Mouse (Mus musculus): ENCODE data around the gene Lrrc73. TPM values are rescaled to one million over a fixed set of nuclear protein-coding genes. Genes with fewer than 3 reads are reported as not detected.

Lrrc73 gene
- polyA plus RNA-seq, 1 experiment: 0.58 TPM

DNA sequence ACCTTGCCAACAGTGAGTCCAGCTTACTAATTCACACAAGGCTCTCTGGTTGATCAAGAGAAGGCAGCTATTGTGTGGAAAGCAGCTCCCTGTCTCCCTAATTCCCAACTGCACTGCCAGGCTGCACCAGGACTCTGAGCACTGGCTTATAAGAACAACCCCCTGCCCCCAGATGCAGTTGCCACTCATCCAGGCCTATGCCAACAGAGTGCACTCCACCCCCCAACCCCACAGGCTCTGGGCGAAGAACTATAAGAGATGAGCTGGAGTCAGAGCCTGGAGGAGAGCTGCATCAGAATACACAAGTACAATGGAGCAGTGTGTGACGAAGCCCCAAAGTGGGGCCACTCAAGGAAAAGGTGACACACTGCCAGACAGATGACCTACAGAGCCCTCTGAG, 18.7 kb downstream of the Lrrc73 start:
- H3K4me3 ChIP-seq (ENCODE audit: insufficient read depth, low read length): no peak overlapping the region
- no peaks in the 10 kb centered on the region for H3K4me1 ChIP-seq (ENCODE audit: control insufficient read depth, insufficient read depth, low read length)
- TF ChIP-seq CTCF (IDR thresholded peaks at IDR 0.05; ENCODE audit: low read depth, low read length) (no peak), POLR2A (IDR thresholded peaks at IDR 0.05; ENCODE audit: borderline replicate concordance, low read depth, low read length) (no peak)
- no peak overlapping the region for H3K27ac ChIP-seq (ENCODE audit: insufficient read depth, low read depth, low read length)

DNA sequence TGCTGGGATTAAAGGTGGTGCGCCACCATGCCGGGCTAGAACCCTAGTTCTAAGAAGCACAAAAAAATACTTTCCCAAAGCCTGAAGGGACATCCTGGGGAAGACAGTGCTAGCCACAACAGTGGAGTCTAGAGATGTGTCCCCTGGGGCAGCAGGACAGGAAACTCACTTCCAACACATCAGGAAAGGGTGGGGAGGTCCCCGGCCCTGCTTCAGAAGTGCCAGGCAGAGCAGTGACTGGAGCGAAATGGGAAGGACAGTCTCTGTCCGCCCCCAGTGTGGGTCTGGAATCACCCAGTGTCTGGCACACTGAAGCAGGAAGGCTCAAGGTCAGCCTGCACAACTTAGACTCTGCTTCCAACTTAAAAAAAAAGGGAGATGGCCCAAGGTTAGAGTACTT, 19.3 kb downstream of the Lrrc73 start:
- TF ChIP-seq POLR2A (IDR thresholded peaks at IDR 0.05; ENCODE audit: borderline replicate concordance, low read depth, low read length) (no peak), CTCF (IDR thresholded peaks at IDR 0.05; ENCODE audit: low read depth, low read length) (no peak)
- no peaks in the 10 kb centered on the region for H3K4me1 ChIP-seq (ENCODE audit: control insufficient read depth, insufficient read depth, low read length)
- no peak overlapping the region for H3K4me3 ChIP-seq (ENCODE audit: insufficient read depth, low read length)
- no peak overlapping the region for H3K27ac ChIP-seq (ENCODE audit: insufficient read depth, low read depth, low read length)

DNA sequence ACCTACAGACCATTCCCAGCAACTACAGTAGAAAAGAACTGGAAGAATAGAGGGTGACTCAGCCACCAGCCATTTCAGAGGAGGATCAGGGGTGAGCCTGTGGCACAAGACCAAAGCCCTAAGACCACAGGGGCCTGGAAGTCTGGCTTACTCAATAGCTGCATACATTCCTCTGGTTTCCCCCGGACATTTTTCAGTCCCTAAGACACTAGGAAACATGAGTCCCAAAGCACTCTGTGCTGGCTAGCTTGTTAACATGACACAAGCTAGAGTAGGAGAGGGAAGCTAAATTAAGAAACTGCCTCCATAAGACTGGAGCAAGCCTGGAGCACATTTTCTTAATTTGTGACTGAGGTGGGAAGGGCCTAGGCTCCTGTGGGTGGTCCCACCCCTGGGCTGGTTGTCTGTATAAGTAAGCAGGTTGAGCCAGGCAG, 20.5 kb downstream of the Lrrc73 start:
- H3K4me3 ChIP-seq (ENCODE audit: insufficient read depth, low read length): no peak overlapping the region
- H3K4me1 ChIP-seq (ENCODE audit: control insufficient read depth, insufficient read depth, low read length): no peaks in the 10 kb centered on the region
- no peak overlapping the region for H3K27ac ChIP-seq (ENCODE audit: insufficient read depth, low read depth, low read length)
- no peak for TF ChIP-seq POLR2A (IDR thresholded peaks at IDR 0.05; ENCODE audit: borderline replicate concordance, low read depth, low read length)
- no peak for TF ChIP-seq CTCF (IDR thresholded peaks at IDR 0.05; ENCODE audit: low read depth, low read length)

DNA sequence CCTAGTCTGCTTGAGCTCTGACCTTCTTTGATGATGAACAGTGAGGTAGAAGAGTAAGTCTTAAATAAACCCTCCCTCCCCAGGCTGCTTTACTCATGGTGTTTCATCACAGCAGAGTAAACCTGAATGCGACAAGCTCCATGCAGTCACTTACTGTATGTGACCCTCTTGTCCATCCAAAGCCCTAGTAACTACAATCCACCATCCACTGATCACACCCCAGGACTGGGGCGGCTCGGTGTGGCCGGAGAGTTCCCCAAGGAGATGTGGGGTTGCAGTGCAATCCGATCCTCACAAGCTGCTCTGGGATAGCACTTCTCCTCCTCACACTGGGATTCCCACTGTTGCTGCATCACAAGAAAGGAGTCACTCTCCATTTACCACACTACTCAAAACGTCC, 21.1 kb downstream of the Lrrc73 start:
- Histone ChIP-seq H3K4me1 (ENCODE audit: control insufficient read depth, insufficient read depth, low read length) (no peaks in the 10 kb centered on the region), H3K27ac (ENCODE audit: insufficient read depth, low read depth, low read length) (no peak overlapping the region), H3K4me3 (ENCODE audit: insufficient read depth, low read length) (no peak overlapping the region)
- no peak for TF ChIP-seq POLR2A (IDR thresholded peaks at IDR 0.05; ENCODE audit: borderline replicate concordance, low read depth, low read length)
- TF ChIP-seq CTCF (IDR thresholded peaks at IDR 0.05; ENCODE audit: low read depth, low read length): no peak

DNA sequence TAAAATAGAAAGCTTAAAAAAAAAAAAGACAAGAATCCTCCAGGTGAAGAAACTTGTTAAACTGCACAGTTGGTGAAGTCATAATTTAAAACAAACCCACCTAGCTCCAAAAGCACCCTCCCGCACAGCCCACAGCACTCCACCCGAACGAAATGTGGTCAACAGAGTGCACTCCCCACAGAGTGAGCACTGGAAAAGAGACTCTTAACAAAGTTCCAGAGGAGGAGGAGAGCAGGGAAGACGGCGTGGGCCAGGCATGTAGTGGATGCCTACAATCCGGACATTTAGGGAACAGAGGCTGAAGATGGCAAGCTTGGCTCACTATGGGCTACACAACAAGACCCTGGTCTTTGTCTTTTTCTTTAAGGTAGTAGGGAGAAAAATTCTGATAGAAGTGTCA, 21.7 kb downstream of the Lrrc73 start:
- Histone ChIP-seq H3K27ac (ENCODE audit: insufficient read depth, low read depth, low read length) (no peak overlapping the region), H3K4me3 (ENCODE audit: insufficient read depth, low read length) (no peak overlapping the region), H3K4me1 (ENCODE audit: control insufficient read depth, insufficient read depth, low read length) (no peaks in the 10 kb centered on the region)
- TF ChIP-seq POLR2A (IDR thresholded peaks at IDR 0.05; ENCODE audit: borderline replicate concordance, low read depth, low read length): no peak
- no peak for TF ChIP-seq CTCF (IDR thresholded peaks at IDR 0.05; ENCODE audit: low read depth, low read length)

DNA sequence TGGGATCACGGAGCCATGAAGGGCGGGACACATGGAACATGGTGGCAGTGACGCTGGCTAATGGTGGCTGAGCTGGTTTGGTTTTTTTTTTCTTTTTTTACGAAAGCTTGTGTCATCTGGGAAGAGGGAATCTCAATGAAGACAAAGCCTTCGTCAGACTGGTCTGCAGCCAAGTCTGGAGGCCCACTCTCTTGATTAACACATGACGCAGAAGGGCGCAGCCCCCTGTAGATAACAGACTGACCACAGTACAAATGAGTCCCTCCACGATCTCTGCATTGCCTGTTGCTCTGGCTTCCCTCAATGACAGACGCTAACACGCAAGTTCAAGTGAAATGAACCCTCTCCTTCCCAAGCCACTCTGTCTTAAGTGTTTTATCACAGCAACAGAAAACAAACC, 22.2 kb downstream of the Lrrc73 start:
- Histone ChIP-seq H3K4me3 (ENCODE audit: insufficient read depth, low read length) (no peak overlapping the region), H3K27ac (ENCODE audit: insufficient read depth, low read depth, low read length) (no peak overlapping the region), H3K4me1 (ENCODE audit: control insufficient read depth, insufficient read depth, low read length) (no peaks in the 10 kb centered on the region)
- no peak for TF ChIP-seq POLR2A (IDR thresholded peaks at IDR 0.05; ENCODE audit: borderline replicate concordance, low read depth, low read length)
- no peak for TF ChIP-seq CTCF (IDR thresholded peaks at IDR 0.05; ENCODE audit: low read depth, low read length)

DNA sequence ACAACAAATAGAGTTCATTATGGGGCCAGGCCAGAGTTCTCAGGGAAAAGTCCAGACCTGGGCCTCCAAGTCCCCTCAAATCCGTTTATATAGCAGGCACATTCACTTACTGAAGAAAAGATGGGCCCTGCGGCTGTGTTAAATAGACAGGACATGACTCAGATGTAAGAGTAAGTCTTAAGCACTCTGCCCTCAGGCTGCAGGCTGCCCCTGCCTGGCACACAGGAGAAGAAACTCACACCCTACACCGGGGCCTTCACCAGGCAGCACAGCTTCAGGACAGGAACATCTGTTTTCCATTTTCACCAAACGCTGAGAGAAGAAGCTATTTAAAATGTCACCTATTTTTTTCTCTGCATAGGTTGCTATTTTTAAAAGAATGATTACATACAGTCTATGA, 24.3 kb downstream of the Lrrc73 start:
- no peak overlapping the region for H3K27ac ChIP-seq (ENCODE audit: insufficient read depth, low read depth, low read length)
- peaks cover 6% of the 10 kb centered on the region for H3K4me1 ChIP-seq (ENCODE audit: control insufficient read depth, insufficient read depth, low read length)
- no peak overlapping the region for H3K4me3 ChIP-seq (ENCODE audit: insufficient read depth, low read length)
- no peak for TF ChIP-seq CTCF (IDR thresholded peaks at IDR 0.05; ENCODE audit: low read depth, low read length)
- no peak for TF ChIP-seq POLR2A (IDR thresholded peaks at IDR 0.05; ENCODE audit: borderline replicate concordance, low read depth, low read length)

DNA sequence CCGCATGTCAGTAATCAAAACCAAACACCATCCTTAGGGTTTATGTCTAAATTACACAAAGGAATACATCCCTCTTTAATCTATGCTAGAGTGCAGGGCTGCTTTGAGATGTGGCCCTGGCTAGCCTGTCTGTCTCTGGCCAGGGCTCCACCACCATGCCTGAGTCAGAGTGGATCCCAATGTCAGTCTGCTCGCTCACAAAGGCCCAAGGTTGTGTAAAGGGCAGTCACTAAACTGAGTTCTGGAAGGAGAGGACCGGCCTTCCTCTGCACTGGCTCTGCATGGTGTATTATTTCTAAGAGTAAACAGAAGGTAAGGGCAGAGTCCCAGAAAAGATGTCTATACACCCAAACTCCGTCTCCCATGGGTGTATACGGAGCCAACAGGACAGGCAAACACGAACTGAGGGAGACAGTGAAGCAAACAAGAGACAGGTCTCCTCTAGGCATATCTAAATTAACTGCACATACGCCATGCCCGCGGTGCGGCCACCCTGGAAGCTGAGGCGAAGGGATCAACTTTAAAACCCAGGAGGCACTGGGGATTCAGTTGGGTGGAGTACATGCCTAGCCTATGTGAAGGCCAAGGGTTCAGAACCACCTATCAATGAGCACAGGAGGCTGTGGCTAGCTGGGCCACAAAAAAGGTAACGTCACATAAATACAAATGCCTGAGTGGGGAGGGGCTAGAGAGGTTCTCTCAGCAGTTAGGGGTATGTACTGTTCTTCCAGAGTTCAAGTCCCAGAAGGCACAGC, 24.9 kb downstream of the Lrrc73 start:
- Histone ChIP-seq H3K4me1 (ENCODE audit: control insufficient read depth, insufficient read depth, low read length) (peaks cover 8% of the 10 kb centered on the region), H3K27ac (ENCODE audit: insufficient read depth, low read depth, low read length) (no peak overlapping the region)

DNA sequence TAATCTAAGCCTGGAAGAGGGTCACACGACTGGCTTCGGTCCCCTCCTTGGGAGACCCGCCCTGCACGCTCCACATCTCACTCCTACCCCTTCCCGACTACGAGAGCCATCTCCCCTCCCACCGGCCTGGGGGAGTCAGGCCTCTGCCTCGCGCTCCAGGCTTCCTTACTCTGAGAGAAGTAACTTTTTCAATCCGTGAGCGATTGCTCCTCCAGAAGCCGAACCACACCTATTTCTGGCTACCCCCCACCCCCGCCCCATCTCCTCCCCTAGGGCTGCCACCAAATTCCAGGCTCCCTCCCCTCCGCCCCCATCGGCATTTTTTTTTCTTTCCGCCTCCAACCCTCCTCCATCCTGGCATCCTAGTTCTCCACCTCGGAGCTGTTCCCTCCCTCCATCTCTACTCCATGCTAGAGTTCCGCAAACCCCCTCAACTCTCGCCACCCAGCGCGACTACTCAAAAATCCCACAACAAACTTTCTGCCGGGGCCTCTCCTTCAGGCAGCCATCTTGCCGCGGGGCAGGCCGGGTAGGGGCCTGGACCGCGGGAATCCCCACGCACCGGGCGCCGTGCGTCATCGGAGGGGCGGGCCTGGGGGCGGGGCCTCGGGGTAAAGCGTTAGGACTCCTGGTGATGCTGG, 29.3 kb downstream of the Lrrc73 start, which contains the start of gene Tjap1:
Gene Tjap1 (minus strand): TSS at position 544 of the 641 bp plus-strand sequence.
- TF ChIP-seq CTCF (IDR thresholded peaks at IDR 0.05; ENCODE audit: low read depth, low read length): no peak
- peak; percentile 64; the same call in 1 of the 2 replicates for TF ChIP-seq POLR2A (IDR thresholded peaks at IDR 0.05; ENCODE audit: borderline replicate concordance, low read depth, low read length)
- Histone ChIP-seq H3K27ac (ENCODE audit: insufficient read depth, low read depth, low read length) (peak within 1 kb of the TSS; percentile 71), H3K4me1 (ENCODE audit: control insufficient read depth, insufficient read depth, low read length) (peaks cover 12% of the 10 kb centered on the region), H3K4me3 (ENCODE audit: insufficient read depth, low read length) (peak within 1 kb of the TSS; percentile 88)

More for the DNA sequence above, 24.9 kb downstream of the Lrrc73 start:
- no peak for TF ChIP-seq POLR2A (IDR thresholded peaks at IDR 0.05; ENCODE audit: borderline replicate concordance, low read depth, low read length)
- TF ChIP-seq CTCF (IDR thresholded peaks at IDR 0.05; ENCODE audit: low read depth, low read length): no peak
- H3K4me3 ChIP-seq (ENCODE audit: insufficient read depth, low read length): no peak overlapping the region

DNA sequence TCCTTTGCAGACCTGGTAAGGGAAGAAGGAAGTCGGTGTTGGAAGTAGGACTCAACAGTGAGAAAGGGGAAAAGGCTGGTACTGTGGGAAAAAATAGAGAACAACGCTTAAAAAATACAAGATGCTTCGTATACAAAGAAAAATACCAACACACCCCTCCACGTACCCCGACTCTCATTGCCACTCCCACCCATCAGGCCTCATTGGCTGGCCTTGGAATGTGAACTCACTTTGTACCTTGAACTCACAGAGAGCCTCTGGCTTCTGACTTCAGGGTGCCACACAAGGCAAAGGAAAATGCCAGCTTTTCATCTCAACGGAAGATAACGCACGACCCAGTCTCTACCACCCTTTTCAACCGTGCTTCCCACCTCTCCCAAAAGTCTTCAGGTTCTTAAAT, 29.8 kb downstream of the Lrrc73 start:
- Histone ChIP-seq H3K4me3 (ENCODE audit: insufficient read depth, low read length) (peak overlapping the region; percentile 88), H3K27ac (ENCODE audit: insufficient read depth, low read depth, low read length) (no peak overlapping the region)
- TF ChIP-seq CTCF (IDR thresholded peaks at IDR 0.05; ENCODE audit: low read depth, low read length) (no peak), POLR2A (IDR thresholded peaks at IDR 0.05; ENCODE audit: borderline replicate concordance, low read depth, low read length) (no peak)

More for the DNA sequence above, 29.8 kb downstream of the Lrrc73 start:
- peaks cover 12% of the 10 kb centered on the region for H3K4me1 ChIP-seq (ENCODE audit: control insufficient read depth, insufficient read depth, low read length)
